Mouse (Mus musculus): ENCODE data around the gene Ephx1. TPM values are rescaled to one million over a fixed set of nuclear protein-coding genes. Genes with fewer than 3 reads are reported as not detected.

Gene Ephx1
- polyA plus RNA-seq, 1 experiment = 60.1 TPM

GRCm38 (mm10) chr1:181007831-181008230, 12.9 kb downstream of the Ephx1 start:
- Histone ChIP-seq H3K4me1 (ENCODE audit: control insufficient read depth, insufficient read depth, low read length) (peaks cover 4% of the 10 kb centered on the region), H3K27me3 (ENCODE audit: control insufficient read depth, insufficient read depth, low read length) (no peaks in the 10 kb centered on the region), H3K4me3 (ENCODE audit: control insufficient read depth, low read depth, low read length) (no peak overlapping the region), H3K27ac (ENCODE audit: control insufficient read depth, insufficient read depth, low read depth, low read length) (no peak overlapping the region), H3K36me3 (ENCODE audit: control insufficient read depth, insufficient read depth, low read length) (no peaks in the 10 kb centered on the region)
- no peak for TF ChIP-seq POLR2A (IDR thresholded peaks at IDR 0.05; ENCODE audit: control insufficient read depth, low read depth, low read length)
- no peak for TF ChIP-seq CTCF (IDR thresholded peaks at IDR 0.05; ENCODE audit: control insufficient read depth, insufficient read depth, insufficient replicate concordance, low read depth, low read length)

DNA sequence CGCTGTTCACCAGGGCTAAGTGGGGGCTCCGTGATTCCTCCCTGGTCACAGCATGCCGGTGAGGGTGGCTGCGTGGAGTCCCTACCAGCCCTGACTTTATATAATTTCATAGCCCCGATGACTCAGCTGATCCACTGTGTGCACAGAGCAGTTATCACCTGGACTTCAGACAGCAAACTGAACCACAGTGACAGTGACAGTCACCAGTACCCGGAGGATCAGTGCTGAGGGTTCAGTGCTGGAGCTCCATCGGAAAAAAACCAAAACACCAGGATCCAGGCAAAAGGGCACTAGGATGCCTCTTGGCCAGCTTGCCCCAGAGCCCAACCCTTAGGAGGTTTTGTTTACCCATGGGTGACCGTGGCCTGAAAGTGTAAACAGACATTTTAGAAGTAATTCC, 15.4 kb downstream of the Ephx1 start:
- no peaks in the 10 kb centered on the region for H3K36me3 ChIP-seq (ENCODE audit: control insufficient read depth, insufficient read depth, low read length)
- no peak overlapping the region for H3K4me3 ChIP-seq (ENCODE audit: control insufficient read depth, low read depth, low read length)
- no peaks in the 10 kb centered on the region for H3K27me3 ChIP-seq (ENCODE audit: control insufficient read depth, insufficient read depth, low read length)
- no peak for TF ChIP-seq POLR2A (IDR thresholded peaks at IDR 0.05; ENCODE audit: control insufficient read depth, low read depth, low read length)
- TF ChIP-seq CTCF (IDR thresholded peaks at IDR 0.05; ENCODE audit: control insufficient read depth, insufficient read depth, insufficient replicate concordance, low read depth, low read length) = no peak
- H3K4me1 ChIP-seq (ENCODE audit: control insufficient read depth, insufficient read depth, low read length) = peaks cover 3% of the 10 kb centered on the region
- H3K27ac ChIP-seq (ENCODE audit: control insufficient read depth, insufficient read depth, low read depth, low read length) = no peak overlapping the region

GRCm38 (mm10) chr1:181003790-181004189, 16.9 kb downstream of the Ephx1 start:
- Histone ChIP-seq H3K27ac (ENCODE audit: control insufficient read depth, insufficient read depth, low read depth, low read length) (no peak overlapping the region), H3K4me3 (ENCODE audit: control insufficient read depth, low read depth, low read length) (no peak overlapping the region)
- TF ChIP-seq POLR2A (IDR thresholded peaks at IDR 0.05; ENCODE audit: control insufficient read depth, low read depth, low read length) (no peak), CTCF (IDR thresholded peaks at IDR 0.05; ENCODE audit: control insufficient read depth, insufficient read depth, insufficient replicate concordance, low read depth, low read length) (no peak)

DNA sequence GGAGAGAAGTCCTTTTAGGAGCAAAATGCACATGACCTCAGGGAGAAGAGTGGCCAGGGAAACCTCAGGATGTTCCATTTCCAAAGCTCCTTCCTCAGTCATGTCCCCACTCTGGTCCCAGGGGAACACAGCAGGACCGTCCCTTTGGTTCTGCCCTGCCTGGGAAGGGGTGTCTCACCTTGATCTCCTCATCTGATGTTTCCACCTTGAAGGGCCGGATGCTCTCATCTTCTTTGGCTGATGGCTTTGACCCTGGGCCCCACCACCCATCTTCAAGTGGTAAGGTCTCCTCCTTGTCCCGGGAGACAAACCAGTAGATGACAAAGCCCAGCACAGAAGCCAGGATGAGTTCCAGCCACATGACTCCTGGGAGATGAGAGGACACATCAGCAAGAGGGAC, 19.1 kb downstream of the Ephx1 start:
- H3K36me3 ChIP-seq (ENCODE audit: control insufficient read depth, insufficient read depth, low read length) = no peaks in the 10 kb centered on the region
- H3K27ac ChIP-seq (ENCODE audit: control insufficient read depth, insufficient read depth, low read depth, low read length) = no peak overlapping the region
- no peaks in the 10 kb centered on the region; the same call in 1 of the 2 replicates for H3K4me1 ChIP-seq (ENCODE audit: control insufficient read depth, insufficient read depth, low read length)
- H3K27me3 ChIP-seq (ENCODE audit: control insufficient read depth, insufficient read depth, low read length) = no peaks in the 10 kb centered on the region
- TF ChIP-seq POLR2A (IDR thresholded peaks at IDR 0.05; ENCODE audit: control insufficient read depth, low read depth, low read length) (no peak), CTCF (IDR thresholded peaks at IDR 0.05; ENCODE audit: control insufficient read depth, insufficient read depth, insufficient replicate concordance, low read depth, low read length) (no peak)
- no peak overlapping the region for H3K4me3 ChIP-seq (ENCODE audit: control insufficient read depth, low read depth, low read length)

More at GRCm38 (mm10) chr1:181003790-181004189, 16.9 kb downstream of the Ephx1 start:
- Histone ChIP-seq H3K4me1 (ENCODE audit: control insufficient read depth, insufficient read depth, low read length) (no peaks in the 10 kb centered on the region; the same call in 1 of the 2 replicates), H3K27me3 (ENCODE audit: control insufficient read depth, insufficient read depth, low read length) (no peaks in the 10 kb centered on the region), H3K36me3 (ENCODE audit: control insufficient read depth, insufficient read depth, low read length) (no peaks in the 10 kb centered on the region)

- TF ChIP-seq CTCF (IDR thresholded peaks at IDR 0.05; ENCODE audit: control insufficient read depth, insufficient read depth, insufficient replicate concordance, low read depth, low read length) (no peak), POLR2A (IDR thresholded peaks at IDR 0.05; ENCODE audit: control insufficient read depth, low read depth, low read length) (no peak)
- H3K27ac ChIP-seq (ENCODE audit: control insufficient read depth, insufficient read depth, low read depth, low read length) = no peak overlapping the region
- H3K4me3 ChIP-seq (ENCODE audit: control insufficient read depth, low read depth, low read length) = no peak overlapping the region
- no peaks in the 10 kb centered on the region for H3K36me3 ChIP-seq (ENCODE audit: control insufficient read depth, insufficient read depth, low read length)
- no peaks in the 10 kb centered on the region for H3K27me3 ChIP-seq (ENCODE audit: control insufficient read depth, insufficient read depth, low read length)
- no peaks in the 10 kb centered on the region; the same call in 1 of the 2 replicates for H3K4me1 ChIP-seq (ENCODE audit: control insufficient read depth, insufficient read depth, low read length)
Measured at GRCm38 (mm10) chr1:181001217-181001616, 19.5 kb downstream of the Ephx1 start.

GRCm38 (mm10) chr1:181000501-181001092, 20.1 kb downstream of the Ephx1 start:
- Histone ChIP-seq H3K27ac (ENCODE audit: control insufficient read depth, insufficient read depth, low read depth, low read length) (no peak overlapping the region), H3K4me1 (ENCODE audit: control insufficient read depth, insufficient read depth, low read length) (no peaks in the 10 kb centered on the region; the same call in 1 of the 2 replicates), H3K36me3 (ENCODE audit: control insufficient read depth, insufficient read depth, low read length) (no peaks in the 10 kb centered on the region), H3K4me3 (ENCODE audit: control insufficient read depth, low read depth, low read length) (no peak overlapping the region), H3K27me3 (ENCODE audit: control insufficient read depth, insufficient read depth, low read length) (no peaks in the 10 kb centered on the region)
- no peak for TF ChIP-seq CTCF (IDR thresholded peaks at IDR 0.05; ENCODE audit: control insufficient read depth, insufficient read depth, insufficient replicate concordance, low read depth, low read length)
- TF ChIP-seq POLR2A (IDR thresholded peaks at IDR 0.05; ENCODE audit: control insufficient read depth, low read depth, low read length) = no peak

DNA sequence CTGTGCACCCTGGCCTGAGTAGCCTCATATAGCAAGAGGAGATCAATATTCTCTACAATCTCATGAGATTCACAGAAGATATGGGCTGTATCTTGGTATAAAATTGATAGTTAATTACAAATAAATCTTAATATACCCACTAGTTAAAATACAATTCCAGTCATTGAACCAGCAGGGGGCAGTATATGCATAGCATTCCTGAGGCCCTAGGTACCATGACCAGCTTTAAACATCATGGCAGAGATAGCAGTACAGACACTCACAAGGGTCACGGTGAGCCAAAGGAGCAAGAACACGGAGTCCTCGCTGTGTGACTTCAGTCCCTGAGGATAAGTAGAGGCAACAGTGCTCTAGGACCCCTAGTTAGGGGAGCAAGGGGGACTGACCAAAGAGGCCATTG, 28.6 kb downstream of the Ephx1 start:
- Histone ChIP-seq H3K4me1 (ENCODE audit: control insufficient read depth, insufficient read depth, low read length) (peaks cover 9% of the 10 kb centered on the region), H3K36me3 (ENCODE audit: control insufficient read depth, insufficient read depth, low read length) (no peaks in the 10 kb centered on the region), H3K4me3 (ENCODE audit: control insufficient read depth, low read depth, low read length) (no peak overlapping the region), H3K27me3 (ENCODE audit: control insufficient read depth, insufficient read depth, low read length) (no peaks in the 10 kb centered on the region), H3K27ac (ENCODE audit: control insufficient read depth, insufficient read depth, low read depth, low read length) (no peak overlapping the region)
- TF ChIP-seq CTCF (IDR thresholded peaks at IDR 0.05; ENCODE audit: control insufficient read depth, insufficient read depth, insufficient replicate concordance, low read depth, low read length) (peak; percentile 30; the same call in 1 of the 2 replicates), POLR2A (IDR thresholded peaks at IDR 0.05; ENCODE audit: control insufficient read depth, low read depth, low read length) (no peak)
